Mouse (Mus musculus) bone marrow macrophage, adult 2 months (primary cell): ENCODE data around the gene Tmem168.

Source experiments
- CTCF ChIP-seq: IDR thresholded peaks from 2 replicates; pipeline ENCODE4 v1.5.1; 2012; ENCODE audit warnings: low read depth, mild to moderate bottlenecking, low read length, moderate library complexity
- POLR2A ChIP-seq: IDR thresholded peaks from 2 replicates; pipeline ENCODE4 v1.6.1; 2012; ENCODE audit warnings: mild to moderate bottlenecking, low read depth, low read length, borderline replicate concordance

DNA sequence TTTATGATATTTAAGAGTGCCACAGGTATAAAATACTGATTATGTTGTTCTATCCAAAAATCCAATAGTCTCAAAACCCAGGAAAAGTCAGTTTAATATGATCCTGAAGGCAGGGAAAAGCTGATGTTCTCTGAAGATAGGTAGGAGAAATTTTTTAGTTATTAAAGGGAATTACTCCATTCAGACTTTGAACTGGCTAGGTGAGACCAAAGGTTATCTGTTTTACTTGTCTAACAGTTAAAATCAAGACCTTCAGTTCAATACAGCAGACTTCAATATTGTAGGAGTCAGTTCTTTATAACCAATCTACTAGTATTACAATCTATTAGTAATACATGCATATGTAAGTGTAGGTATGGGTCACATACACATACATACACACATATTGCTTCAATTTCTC is 46.2 kb upstream of the Tmem168 start:
- TF ChIP-seq CTCF (no peak), POLR2A (no peak)
